Mouse (Mus musculus): ENCODE measurements around the gene Letmd1.

Letmd1 gene

DNA sequence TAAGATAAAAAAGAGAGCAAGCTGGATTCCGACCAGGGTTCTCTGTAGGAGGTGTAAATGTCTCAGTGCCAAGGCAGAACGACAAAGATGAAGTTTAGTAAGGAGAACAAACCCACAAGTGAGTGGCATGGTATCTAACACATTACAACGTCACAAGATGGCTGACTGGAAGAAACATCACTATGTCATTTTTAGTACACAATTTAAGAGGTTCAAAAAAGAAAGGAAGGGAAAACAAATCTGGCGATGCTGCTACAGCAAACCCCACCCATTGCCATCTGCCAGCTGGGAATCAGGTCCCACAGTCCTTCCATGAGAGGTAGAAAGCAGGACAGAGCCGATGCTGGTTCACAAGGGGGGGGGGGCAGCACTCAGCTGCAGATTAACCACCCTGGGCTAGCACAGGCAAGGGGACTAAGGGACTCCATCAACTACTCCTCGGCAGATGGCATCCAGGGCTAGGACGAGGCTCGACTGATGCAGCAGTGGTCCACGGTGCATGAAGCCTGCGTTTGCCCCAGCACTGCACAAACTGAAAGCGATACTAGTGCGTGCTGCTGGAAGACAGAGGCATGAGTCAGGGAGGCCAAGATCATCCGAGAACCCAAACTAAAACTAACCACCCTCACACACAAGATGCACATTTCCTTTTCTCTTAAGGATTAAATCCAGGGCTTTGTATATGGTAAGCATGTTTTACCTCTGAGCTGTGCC is 39.8 kb downstream of the Letmd1 start:
- DNase-seq: no peak

GRCm38 (mm10) chr15:100510072-100510471 is 41.2 kb downstream of the Letmd1 start:
- no peak for DNase-seq

- no peak for DNase-seq
These were observed 44.6 kb downstream of the Letmd1 start for GRCm38 (mm10) chr15:100513387-100513786.

DNA sequence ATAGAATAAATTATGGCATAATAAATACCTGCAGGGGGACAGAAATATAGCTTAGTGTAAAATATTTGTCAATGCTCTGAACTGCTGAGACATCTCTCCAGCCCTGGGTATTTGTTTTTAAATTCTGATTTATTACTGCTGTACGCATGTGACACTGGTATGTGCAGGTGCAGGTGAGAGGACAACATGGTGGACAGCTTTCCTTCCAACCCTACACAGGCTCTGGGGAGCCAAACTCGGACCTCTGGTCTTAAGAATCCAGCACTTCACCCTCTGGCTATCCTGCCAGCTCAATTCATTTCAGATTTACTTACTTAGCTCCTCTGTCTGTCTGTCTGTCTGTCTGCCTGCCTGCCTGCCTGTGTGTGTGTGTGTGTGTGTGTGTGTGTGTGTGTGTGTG is 46.3 kb downstream of the Letmd1 start:
- DNase-seq: no peak

DNA sequence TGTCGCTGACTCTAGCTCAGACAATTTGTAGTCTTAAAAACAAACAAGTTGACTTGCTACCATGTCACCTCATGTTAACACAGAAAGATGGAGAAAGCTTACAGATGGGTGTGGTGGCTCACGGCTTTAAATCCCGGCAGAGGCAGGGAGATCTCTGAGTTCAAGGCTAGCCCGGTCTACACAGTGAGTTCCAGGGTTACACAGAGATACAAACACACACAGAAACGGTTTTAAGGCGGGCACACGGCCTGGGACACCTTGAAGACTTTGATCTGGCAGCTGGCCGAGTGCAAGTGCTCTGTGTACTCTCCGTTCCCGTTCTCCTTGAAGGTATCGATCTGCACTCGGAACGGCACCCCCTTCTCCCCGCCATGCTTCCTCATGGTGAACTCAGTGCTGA is 51.5 kb downstream of the Letmd1 start:
- peak; percentile 43 for DNase-seq

- no peak for DNase-seq
These were observed 56.6 kb downstream of the Letmd1 start for GRCm38 (mm10) chr15:100525405-100525804.

DNA sequence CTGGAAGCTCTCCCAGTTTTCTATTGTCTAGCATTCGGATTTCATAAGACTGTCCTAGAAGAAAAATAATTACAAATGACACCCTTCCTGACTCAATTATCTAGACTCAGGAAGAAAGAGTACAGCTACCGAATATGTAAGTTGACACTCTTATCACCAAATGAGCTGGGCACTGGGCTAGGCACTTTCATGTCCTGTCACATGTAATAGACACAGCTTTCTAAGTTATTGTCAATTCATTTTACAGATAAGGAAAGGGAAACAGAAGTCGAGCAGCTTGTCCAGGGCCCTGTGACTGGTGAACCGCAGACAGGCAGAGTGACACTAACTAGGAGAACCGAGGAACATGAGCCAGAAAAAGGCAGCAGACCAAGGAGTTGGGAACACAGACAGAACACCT is 59.1 kb downstream of the Letmd1 start:
- no peak for DNase-seq

Data from kidney, adult 9 months (tissue).